Mouse (Mus musculus) limb, embryonic 10.5 days (tissue): ENCODE measurements at regions not wholly inside any gene's neighbourhood (a gene's known extent, or its start where the extent isn't known, plus 50 kb on each side); places are given as distances from the start of the nearest gene placed in this dataset.

Source experiments
- DNase-seq: peaks from one replicate; pipeline ENCODE4 v3.0.0-alpha.2; 2017; ENCODE audit warnings: low spot score
- H3K27ac ChIP-seq: fragments of 300-500 bp; sonication (generic); 2 replicates; pipeline ENCODE4 v1.5.1; 2016; ENCODE audit warnings: mild to moderate bottlenecking
- H3K27me3 ChIP-seq: fragments of 300-500 bp; sonication (generic); 2 replicates; pipeline ENCODE4 v1.6.1; 2016; ENCODE audit warnings: low read depth, mild to moderate bottlenecking; ENCODE audit not compliant: poor library complexity, severe bottlenecking
- H3K36me3 ChIP-seq: fragments of 300-500 bp; sonication (generic); 2 replicates; pipeline ENCODE4 v1.6.1; 2016; ENCODE audit warnings: mild to moderate bottlenecking, moderate library complexity
- H3K4me1 ChIP-seq: fragments of 300-500 bp; sonication (generic); 2 replicates; pipeline ENCODE4 v1.6.1; 2016
- H3K4me3 ChIP-seq: fragments of 300-500 bp; sonication (generic); 2 replicates; pipeline ENCODE4 v1.5.1; 2016; ENCODE audit warnings: mild to moderate bottlenecking, moderate library complexity
- H3K9me3 ChIP-seq: fragments of 300-500 bp; sonication (generic); replicated peaks from 2 replicates; pipeline ENCODE4 v1.6.1; 2016; ENCODE audit warnings: mild to moderate bottlenecking
- WGBS: fragments of 180-500 bp; shearing (Covaris S2); methylation state at CpG from one replicate; pipeline ENCODE4 v1.1.7; 2016; 5-methylcytosine and 5-hydroxymethylcytosine counted together

DNA sequence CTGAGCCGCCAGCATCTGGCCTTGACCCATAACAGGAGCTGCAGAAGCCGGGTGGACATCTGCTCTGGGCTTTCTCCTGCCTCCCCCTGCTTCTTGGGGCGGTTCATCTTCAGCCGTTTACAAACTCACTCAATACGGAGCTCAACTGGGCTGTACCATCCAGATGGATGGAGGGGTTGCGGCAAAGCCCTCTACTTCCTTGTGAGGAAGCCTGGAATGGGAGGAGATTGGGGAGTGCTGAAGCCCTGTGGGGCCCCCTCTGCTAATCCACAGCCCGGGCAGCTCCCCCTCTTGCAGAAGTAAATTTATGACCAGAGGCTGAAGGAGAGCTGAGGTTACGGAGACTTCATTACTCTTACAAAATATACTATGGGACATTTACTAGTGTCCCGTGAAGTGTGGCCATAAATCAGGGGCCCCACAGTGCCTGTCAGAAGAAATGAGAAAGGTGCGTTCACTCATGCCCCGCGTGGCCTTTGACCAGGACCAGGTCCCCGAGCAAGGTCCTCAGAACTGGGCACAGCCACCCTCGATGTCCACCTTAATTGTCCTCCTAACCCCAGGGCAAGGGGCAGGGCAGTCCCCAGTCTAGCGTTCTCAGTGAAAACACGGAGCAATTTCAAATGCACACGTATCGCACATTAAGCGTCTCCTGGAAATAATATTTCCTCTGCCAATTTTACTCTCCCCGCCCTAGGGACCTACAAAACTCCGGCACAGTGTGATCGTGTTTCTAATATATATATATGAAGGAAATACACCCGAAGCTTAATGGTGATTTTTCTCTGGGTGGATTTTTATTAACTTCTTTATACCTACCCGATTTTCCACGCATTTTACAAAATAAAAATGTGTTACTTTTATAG lies 115.1 kb downstream of the Cdc5l start:
- peak; percentile 73 for DNase-seq
- peak overlapping the region; percentile 69 for H3K27ac ChIP-seq
- 30% methylated on average over 25 of the region's 25 CpGs for WGBS

GRCm38 (mm10) chr17:45312510-45313266 lies 120.8 kb downstream of the Cdc5l start:
- no peak for DNase-seq
- 0 out of 2 replicates have a peak overlapping the region, but pooled peaks have one; percentile 1 for H3K27ac ChIP-seq
- 0 out of 2 replicates have a peak, but pooled peaks cover 10% of the 10 kb centered on the region for H3K27me3 ChIP-seq
- H3K4me3 ChIP-seq, result no peak overlapping the region
- no peaks in the 10 kb centered on the region for H3K9me3 ChIP-seq
- no peaks in the 10 kb centered on the region for H3K36me3 ChIP-seq
- WGBS, result 58% methylated on average over 5 of the region's 5 CpGs
- H3K4me1 ChIP-seq, result peaks cover 26% of the 10 kb centered on the region

More for the DNA sequence above, 115.1 kb downstream of the Cdc5l start:
- peaks cover 66% of the 10 kb centered on the region for H3K4me1 ChIP-seq
- H3K27me3 ChIP-seq, result peaks cover 28% of the 10 kb centered on the region; the same call in 1 of the 2 replicates
- H3K9me3 ChIP-seq, result no peaks in the 10 kb centered on the region
- H3K36me3 ChIP-seq, result no peaks in the 10 kb centered on the region
- peak overlapping the region; percentile 29 for H3K4me3 ChIP-seq

- Histone ChIP-seq H3K27ac (no peak overlapping the region), H3K9me3 (no peaks in the 10 kb centered on the region), H3K4me1 (0 out of 2 replicates have a peak, but pooled peaks cover 7% of the 10 kb centered on the region), H3K4me3 (no peak overlapping the region), H3K36me3 (no peaks in the 10 kb centered on the region), H3K27me3 (no peaks in the 10 kb centered on the region)
- DNase-seq, result no peak
- WGBS, result 83% methylated on average over 7 of the region's 7 CpGs
Observed at GRCm38 (mm10) chr17:45306506-45306905, 127.0 kb downstream of the Cdc5l start.

- Histone ChIP-seq H3K4me3 (no peak overlapping the region), H3K27ac (no peak overlapping the region), H3K4me1 (peaks cover 13% of the 10 kb centered on the region), H3K36me3 (no peaks in the 10 kb centered on the region), H3K9me3 (no peaks in the 10 kb centered on the region), H3K27me3 (no peaks in the 10 kb centered on the region)
- DNase-seq, result no peak
- WGBS, result 90% methylated on average over 6 of the region's 6 CpGs
Observed at GRCm38 (mm10) chr17:45303183-45303582, 130.4 kb downstream of the Cdc5l start.

- DNase-seq, result peak; percentile 56
- WGBS, result 16% methylated on average over 4 of the region's 4 CpGs
- Histone ChIP-seq H3K9me3 (no peaks in the 10 kb centered on the region), H3K36me3 (no peaks in the 10 kb centered on the region), H3K27ac (peak overlapping the region; percentile 59), H3K27me3 (no peaks in the 10 kb centered on the region), H3K4me1 (peaks cover 25% of the 10 kb centered on the region), H3K4me3 (no peak overlapping the region)
Observed at GRCm38 (mm10) chr17:45298355-45298754, 135.2 kb downstream of the Cdc5l start.

GRCm38 (mm10) chr17:45297860-45298259 lies 135.7 kb downstream of the Cdc5l start:
- Histone ChIP-seq H3K27ac (peak overlapping the region; percentile 59), H3K4me3 (no peak overlapping the region), H3K4me1 (peaks cover 30% of the 10 kb centered on the region), H3K9me3 (no peaks in the 10 kb centered on the region), H3K36me3 (no peaks in the 10 kb centered on the region), H3K27me3 (no peaks in the 10 kb centered on the region)
- WGBS, result 65% methylated on average over 3 of the region's 3 CpGs
- no peak for DNase-seq

DNA sequence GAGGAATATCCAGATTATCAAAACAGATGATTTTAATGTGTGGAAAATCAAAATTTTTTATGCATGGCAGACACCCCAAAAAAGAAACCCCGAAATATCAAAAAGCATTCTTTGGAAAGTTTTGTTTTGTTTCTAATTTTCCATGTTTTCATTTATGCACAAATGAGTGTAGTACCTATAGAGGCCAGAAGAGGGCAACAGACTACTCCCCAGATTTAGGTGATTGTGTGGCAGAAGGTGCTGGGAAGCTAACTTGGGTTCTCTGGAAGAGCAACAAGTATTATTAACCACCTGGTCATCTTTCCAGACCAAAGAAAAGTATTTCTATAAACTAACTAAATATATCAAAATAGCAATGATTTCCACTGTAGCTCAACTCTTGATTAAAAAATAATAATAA lies 137.2 kb downstream of the Cdc5l start:
- no peak overlapping the region for H3K4me3 ChIP-seq
- H3K27me3 ChIP-seq, result no peaks in the 10 kb centered on the region
- H3K27ac ChIP-seq, result no peak overlapping the region
- H3K4me1 ChIP-seq, result peaks cover 41% of the 10 kb centered on the region
- no peaks in the 10 kb centered on the region for H3K36me3 ChIP-seq
- no peak for DNase-seq
- H3K9me3 ChIP-seq, result no peaks in the 10 kb centered on the region
- 84% methylated on average over 1 of the region's 1 CpGs for WGBS

DNA sequence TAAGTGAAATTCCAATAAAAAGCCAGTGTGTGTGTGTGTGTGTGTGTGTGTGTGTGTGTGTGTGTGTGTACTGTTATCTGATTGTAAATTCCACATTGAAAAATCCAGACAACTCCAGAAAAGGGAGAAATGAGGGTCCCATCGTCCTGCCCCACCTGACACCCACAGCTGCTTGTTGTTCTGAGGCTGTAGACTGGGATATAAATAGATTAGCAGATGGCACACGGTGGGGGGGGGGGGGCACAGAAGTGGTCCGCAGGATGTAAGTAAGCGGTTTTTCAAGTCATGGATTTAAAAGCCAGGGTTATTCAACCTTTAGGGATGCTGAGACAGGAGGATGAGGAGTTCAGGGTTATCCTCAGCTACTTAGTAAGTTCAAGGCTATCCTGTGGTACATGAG lies 138.7 kb downstream of the Cdc5l start:
- DNase-seq, result no peak
- H3K9me3 ChIP-seq, result no peaks in the 10 kb centered on the region
- no peaks in the 10 kb centered on the region for H3K36me3 ChIP-seq
- H3K4me3 ChIP-seq, result no peak overlapping the region
- H3K27me3 ChIP-seq, result no peaks in the 10 kb centered on the region
- 76% methylated on average over 4 of the region's 4 CpGs for WGBS
- no peak overlapping the region for H3K27ac ChIP-seq
- peaks cover 46% of the 10 kb centered on the region for H3K4me1 ChIP-seq

- no peak for DNase-seq
- Histone ChIP-seq H3K4me1 (peaks cover 46% of the 10 kb centered on the region), H3K36me3 (no peaks in the 10 kb centered on the region), H3K4me3 (no peak overlapping the region), H3K27me3 (no peaks in the 10 kb centered on the region), H3K27ac (no peak overlapping the region), H3K9me3 (no peaks in the 10 kb centered on the region)
- WGBS, result 91% methylated on average over 11 of the region's 11 CpGs
Observed at GRCm38 (mm10) chr17:45294256-45294865, 139.2 kb downstream of the Cdc5l start.

DNA sequence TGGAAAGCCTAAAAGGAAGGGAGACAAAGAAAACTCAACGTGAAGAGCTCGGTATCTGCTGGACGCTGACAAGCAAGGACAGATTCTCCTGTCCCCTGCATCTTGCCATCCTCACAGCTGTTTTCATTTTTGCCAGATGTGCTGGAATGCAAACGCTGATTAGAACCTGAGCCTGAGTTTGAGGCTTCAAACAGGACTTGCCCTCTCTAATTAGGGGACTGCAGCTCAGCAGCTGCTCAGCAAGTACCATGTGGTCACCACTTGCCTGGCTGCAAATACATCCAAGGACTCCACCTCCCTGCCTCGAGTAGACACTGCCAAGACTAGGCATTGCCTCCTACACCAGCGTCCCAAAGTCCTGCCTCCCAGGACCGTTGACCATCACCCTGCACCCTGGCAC lies 140.7 kb downstream of the Cdc5l start:
- peaks cover 35% of the 10 kb centered on the region for H3K4me1 ChIP-seq
- H3K27ac ChIP-seq, result peak overlapping the region; percentile 63
- H3K27me3 ChIP-seq, result no peaks in the 10 kb centered on the region
- H3K36me3 ChIP-seq, result no peaks in the 10 kb centered on the region
- no peak overlapping the region for H3K4me3 ChIP-seq
- no peaks in the 10 kb centered on the region for H3K9me3 ChIP-seq
- DNase-seq, result peak; percentile 62
- WGBS, result 36% methylated on average over 7 of the region's 7 CpGs

- Histone ChIP-seq H3K4me3 (no peak overlapping the region), H3K4me1 (peaks cover 29% of the 10 kb centered on the region), H3K27me3 (no peaks in the 10 kb centered on the region), H3K36me3 (no peaks in the 10 kb centered on the region), H3K9me3 (no peaks in the 10 kb centered on the region), H3K27ac (no peak overlapping the region)
- DNase-seq, result no peak
- WGBS, result 86% methylated on average over 5 of the region's 5 CpGs
Observed at GRCm38 (mm10) chr17:45291052-45291451, 142.5 kb downstream of the Cdc5l start.

- no peak overlapping the region for H3K4me3 ChIP-seq
- no peaks in the 10 kb centered on the region for H3K36me3 ChIP-seq
- 93% methylated on average over 3 of the region's 3 CpGs for WGBS
- H3K27ac ChIP-seq, result no peak overlapping the region
- no peak for DNase-seq
- H3K9me3 ChIP-seq, result no peaks in the 10 kb centered on the region
- H3K27me3 ChIP-seq, result no peaks in the 10 kb centered on the region
- H3K4me1 ChIP-seq, result 0 out of 2 replicates have a peak, but pooled peaks cover 1% of the 10 kb centered on the region
Observed at GRCm38 (mm10) chr17:45285621-45286189, 147.8 kb downstream of the Cdc5l start.
